Mouse (Mus musculus) limb, embryonic 14.5 days (tissue): ENCODE data around the gene Cdh26. TPM values are rescaled to one million over a fixed set of nuclear protein-coding genes. Genes with fewer than 3 reads are reported as not detected.
A peak's percentile ranks its signal among the peaks of the same experiment; 100 is the strongest.

Source experiments
- ATAC-seq: fragments of 200-750 bp; cut with Nextera tagmentation; 2 replicates; pipeline ENCODE4 v1.8.0; 2017; ENCODE audit warnings: low read depth, moderate number of reproducible peaks, moderate TSS enrichment; ENCODE audit not compliant: low FRiP score
- DNase-seq: peaks from one replicate; pipeline ENCODE4 v3.0.0-alpha.2; 2015; ENCODE audit warnings: low spot score
- H3K27ac ChIP-seq: fragments of 300-500 bp; sonication (generic); replicated peaks from 2 replicates; pipeline ENCODE4 v1.5.1; 2014; ENCODE audit warnings: low read depth, mild to moderate bottlenecking, low read length, moderate library complexity, mixed read lengths
- H3K27me3 ChIP-seq: fragments of 300-500 bp; sonication (generic); 2 replicates; pipeline ENCODE4 v1.6.1; 2014; ENCODE audit warnings: low read length, mixed read lengths; ENCODE audit not compliant: control insufficient read depth, insufficient read depth
- H3K36me3 ChIP-seq: fragments of 300-500 bp; sonication (generic); 2 replicates; pipeline ENCODE4 v1.6.1; 2014; ENCODE audit warnings: mild to moderate bottlenecking, low read length, moderate library complexity, mixed read lengths; ENCODE audit not compliant: control insufficient read depth, insufficient read depth
- H3K4me1 ChIP-seq: fragments of 300-500 bp; sonication (generic); 2 replicates; pipeline ENCODE4 v1.6.1; 2014; ENCODE audit warnings: antibody characterized with exemption, low read length, mixed read lengths; ENCODE audit not compliant: control insufficient read depth, insufficient read depth
- H3K4me2 ChIP-seq: fragments of 300-500 bp; sonication (generic); replicated peaks from 2 replicates; pipeline ENCODE4 v1.6.1; 2014; ENCODE audit warnings: low read depth, mild to moderate bottlenecking, low read length, moderate library complexity; ENCODE audit not compliant: severe bottlenecking
- H3K4me3 ChIP-seq: fragments of 300-500 bp; sonication (generic); replicated peaks from 2 replicates; pipeline ENCODE4 v1.5.1; 2014; ENCODE audit warnings: low read length
- H3K9ac ChIP-seq: fragments of 300-500 bp; sonication (generic); 2 replicates; pipeline ENCODE4 v1.6.1; 2014; ENCODE audit warnings: mild to moderate bottlenecking, low read depth, low read length, moderate library complexity; ENCODE audit not compliant: severe bottlenecking
- H3K9me3 ChIP-seq: fragments of 300-500 bp; sonication (generic); 2 replicates; pipeline ENCODE4 v1.6.1; 2016; ENCODE audit warnings: low read length; ENCODE audit not compliant: control insufficient read depth
- POLR2A ChIP-seq: fragments of 200-500 bp; IDR thresholded peaks from 2 replicates; pipeline ENCODE4 v1.8.0; 2012; ENCODE audit warnings: inconsistent platforms, mild to moderate bottlenecking, moderate library complexity, borderline replicate concordance; ENCODE audit not compliant: insufficient read depth, insufficient read length; ENCODE audit errors: extremely low read depth
- WGBS: fragments of 180-500 bp; shearing (Covaris S2); extraction: QIAGEN DNeasy Blood & Tissue Kit; methylation state at CpG from one replicate; pipeline ENCODE4 v1.1.7; 2014; 5-methylcytosine and 5-hydroxymethylcytosine counted together
- polyA plus RNA-seq, 2 experiments: library from polyadenylated mRNA; depleted of rRNA in 1 of 2; stranded (reverse) in 1 of 2; unstranded in 1 of 2; fragments of >200 nt; fragmentation: Nextera tagmentation in 1 of 2; extraction: Ambion mirVana in 1 of 2; gene quantifications; 2 replicates each; pipeline versions ENCODE4 v1.2.1 to v1.2.3; 2012 to 2014

Gene Cdh26
- polyA plus RNA-seq, 2 experiments = 0.21 to 0.33 TPM

- no peak for TF ChIP-seq POLR2A
- no peak overlapping the region for H3K27ac ChIP-seq
- DNase-seq = no peak
Measured at GRCm38 (mm10) chr2:178420576-178420975, 9.8 kb upstream of the Cdh26 start.

GRCm38 (mm10) chr2:178421603-178422002, 8.7 kb upstream of the Cdh26 start:
- WGBS = 32% methylated on average over 6 of the region's 6 CpGs
- no peak for TF ChIP-seq POLR2A

More at GRCm38 (mm10) chr2:178420576-178420975, 9.8 kb upstream of the Cdh26 start:
- ATAC-seq = no peak
- peaks cover 9% of the 10 kb centered on the region; the same call in 1 of the 2 replicates for H3K4me1 ChIP-seq
- no peak overlapping the region for H3K9ac ChIP-seq
- H3K9me3 ChIP-seq = no peaks in the 10 kb centered on the region
- H3K36me3 ChIP-seq = peaks cover 6% of the 10 kb centered on the region; the same call in 1 of the 2 replicates
- H3K27me3 ChIP-seq = no peaks in the 10 kb centered on the region
- no peak overlapping the region for H3K4me2 ChIP-seq
- no peak overlapping the region for H3K4me3 ChIP-seq
- WGBS = 83% methylated on average over 9 of the region's 9 CpGs

GRCm38 (mm10) chr2:178422186-178422585, 8.1 kb upstream of the Cdh26 start:
- H3K27ac ChIP-seq = no peak overlapping the region
- H3K9me3 ChIP-seq = no peaks in the 10 kb centered on the region
- peaks cover 9% of the 10 kb centered on the region; the same call in 1 of the 2 replicates for H3K4me1 ChIP-seq
- H3K36me3 ChIP-seq = peaks cover 6% of the 10 kb centered on the region; the same call in 1 of the 2 replicates
- TF ChIP-seq POLR2A = no peak
- no peak overlapping the region for H3K4me3 ChIP-seq
- 16% methylated on average over 2 of the region's 3 CpGs for WGBS
- DNase-seq (no peak), ATAC-seq (no peak)
- no peaks in the 10 kb centered on the region for H3K27me3 ChIP-seq
- H3K4me2 ChIP-seq = no peak overlapping the region
- no peak overlapping the region for H3K9ac ChIP-seq

More at GRCm38 (mm10) chr2:178421603-178422002, 8.7 kb upstream of the Cdh26 start:
- Histone ChIP-seq H3K27ac (no peak overlapping the region), H3K4me1 (peaks cover 9% of the 10 kb centered on the region; the same call in 1 of the 2 replicates), H3K4me3 (no peak overlapping the region), H3K9ac (no peak overlapping the region), H3K27me3 (no peaks in the 10 kb centered on the region), H3K4me2 (no peak overlapping the region), H3K9me3 (no peaks in the 10 kb centered on the region), H3K36me3 (peaks cover 6% of the 10 kb centered on the region; the same call in 1 of the 2 replicates)
- ATAC-seq = no peak
- DNase-seq = no peak

GRCm38 (mm10) chr2:178423223-178423622, 7.1 kb upstream of the Cdh26 start:
- no peak overlapping the region for H3K9ac ChIP-seq
- peaks cover under 1% of the 10 kb centered on the region; the same call in 1 of the 2 replicates for H3K36me3 ChIP-seq
- ATAC-seq (no peak), DNase-seq (no peak)
- whole genome bisulfite sequencing = 66% methylated on average over 5 of the region's 5 CpGs
- no peaks in the 10 kb centered on the region for H3K27me3 ChIP-seq
- H3K4me1 ChIP-seq = peaks cover 9% of the 10 kb centered on the region; the same call in 1 of the 2 replicates
- no peak overlapping the region for H3K4me3 ChIP-seq
- H3K9me3 ChIP-seq = no peaks in the 10 kb centered on the region
- no peak overlapping the region for H3K27ac ChIP-seq
- no peak for TF ChIP-seq POLR2A
- H3K4me2 ChIP-seq = no peak overlapping the region

GRCm38 (mm10) chr2:178426229-178426628, 4.1 kb upstream of the Cdh26 start:
- Histone ChIP-seq H3K9me3 (no peaks in the 10 kb centered on the region), H3K36me3 (no peaks in the 10 kb centered on the region), H3K9ac (no peak overlapping the region), H3K4me3 (no peak overlapping the region), H3K27me3 (no peaks in the 10 kb centered on the region), H3K27ac (no peak overlapping the region), H3K4me2 (no peak overlapping the region), H3K4me1 (peaks cover 9% of the 10 kb centered on the region; the same call in 1 of the 2 replicates)
- 0 out of 2 replicates have a peak, but pooled peaks have one; percentile 38 for ATAC-seq
- WGBS = 35% methylated on average over 4 of the region's 4 CpGs
- TF ChIP-seq POLR2A = no peak
- peak; percentile 54 for DNase-seq

GRCm38 (mm10) chr2:178427181-178427580, 3.1 kb upstream of the Cdh26 start:
- no peaks in the 10 kb centered on the region for H3K9me3 ChIP-seq
- H3K4me1 ChIP-seq = peaks cover 9% of the 10 kb centered on the region; the same call in 1 of the 2 replicates
- no peaks in the 10 kb centered on the region for H3K36me3 ChIP-seq
- no peak overlapping the region for H3K4me2 ChIP-seq
- H3K27me3 ChIP-seq = no peaks in the 10 kb centered on the region
- DNase-seq = no peak
- H3K9ac ChIP-seq = no peak overlapping the region
- TF ChIP-seq POLR2A = no peak
- H3K4me3 ChIP-seq = no peak overlapping the region
- ATAC-seq = no peak
- no peak overlapping the region for H3K27ac ChIP-seq
- WGBS = 85% methylated on average over 5 of the region's 5 CpGs
